Mouse (Mus musculus) stomach, embryonic 15.5 days (tissue): ENCODE measurements around the gene Dchs2. TPM values are rescaled to one million over a fixed set of nuclear protein-coding genes. Genes with fewer than 3 reads are reported as not detected.

Source experiments
- ATAC-seq: fragments of 200-750 bp; cut with Nextera tagmentation; 2 replicates; pipeline ENCODE4 v1.8.0; 2017; ENCODE audit warnings: low read depth, moderate number of reproducible peaks, moderate TSS enrichment; ENCODE audit not compliant: insufficient read depth, low FRiP score
- H3K27ac ChIP-seq: fragments of 300-500 bp; sonication (generic); 2 replicates; pipeline ENCODE4 v1.5.1; 2015; ENCODE audit warnings: mild to moderate bottlenecking, inconsistent platforms
- H3K27me3 ChIP-seq: fragments of 300-500 bp; sonication (generic); replicated peaks from 2 replicates; pipeline ENCODE4 v1.6.1; 2015; ENCODE audit warnings: inconsistent platforms
- H3K36me3 ChIP-seq: fragments of 300-500 bp; sonication (generic); 2 replicates; pipeline ENCODE4 v1.6.1; 2015; ENCODE audit warnings: inconsistent platforms
- H3K4me1 ChIP-seq: fragments of 300-500 bp; sonication (generic); 2 replicates; pipeline ENCODE4 v1.6.1; 2015; ENCODE audit warnings: inconsistent platforms
- H3K4me2 ChIP-seq: fragments of 300-500 bp; sonication (generic); 2 replicates; pipeline ENCODE4 v1.6.1; 2015; ENCODE audit warnings: mild to moderate bottlenecking, inconsistent platforms
- H3K4me3 ChIP-seq: fragments of 300-500 bp; sonication (generic); replicated peaks from 2 replicates; pipeline ENCODE4 v1.5.1; 2015; ENCODE audit warnings: inconsistent platforms
- H3K9ac ChIP-seq: fragments of 300-500 bp; sonication (generic); 2 replicates; pipeline ENCODE4 v1.6.1; 2015; ENCODE audit warnings: inconsistent platforms
- H3K9me3 ChIP-seq: fragments of 300-500 bp; sonication (generic); 2 replicates; pipeline ENCODE4 v1.6.1; 2016; ENCODE audit warnings: inconsistent platforms
- WGBS: fragments of 180-500 bp; shearing (Covaris S2); methylation state at CpG from one replicate; pipeline ENCODE4 v1.1.7; 2015; 5-methylcytosine and 5-hydroxymethylcytosine counted together
- polyA plus RNA-seq: library from polyadenylated mRNA; unstranded; fragments of >200 nt; fragmentation: Nextera tagmentation; extraction: Ambion mirVana; gene quantifications from 2 replicates; pipeline ENCODE4 v1.2.1, GENCODE M21; 2015

Gene Dchs2
- polyA plus RNA-seq, 1 experiment from 2014 or later: 0.48 TPM

GRCm38 (mm10) chr3:83368500-83369068 lies 240.8 kb downstream of the Dchs2 start:
- no peak for ATAC-seq
- Histone ChIP-seq H3K27ac (no peak overlapping the region), H3K4me2 (no peak overlapping the region), H3K4me3 (no peak overlapping the region), H3K9me3 (no peaks in the 10 kb centered on the region), H3K27me3 (no peaks in the 10 kb centered on the region), H3K36me3 (no peaks in the 10 kb centered on the region), H3K4me1 (no peaks in the 10 kb centered on the region), H3K9ac (no peak overlapping the region)
- WGBS: 82% methylated on average over 9 of the region's 9 CpGs

- ATAC-seq: no peak
- Histone ChIP-seq H3K4me2 (no peak overlapping the region), H3K9me3 (no peaks in the 10 kb centered on the region), H3K4me1 (no peaks in the 10 kb centered on the region), H3K27me3 (no peaks in the 10 kb centered on the region), H3K9ac (no peak overlapping the region), H3K36me3 (no peaks in the 10 kb centered on the region), H3K27ac (no peak overlapping the region), H3K4me3 (no peak overlapping the region)
- WGBS: 91% methylated on average over 2 of the region's 2 CpGs
Measured at GRCm38 (mm10) chr3:83369871-83370270, 242.1 kb downstream of the Dchs2 start.

- Histone ChIP-seq H3K9me3 (no peaks in the 10 kb centered on the region), H3K36me3 (no peaks in the 10 kb centered on the region), H3K4me1 (no peaks in the 10 kb centered on the region), H3K27ac (no peak overlapping the region), H3K4me2 (no peak overlapping the region), H3K27me3 (no peaks in the 10 kb centered on the region), H3K4me3 (no peak overlapping the region), H3K9ac (no peak overlapping the region)
- no peak for ATAC-seq
- WGBS: 50% methylated on average over 6 of the region's 6 CpGs
Measured at GRCm38 (mm10) chr3:83374333-83374732, 246.6 kb downstream of the Dchs2 start.

GRCm38 (mm10) chr3:83376834-83377233 lies 249.1 kb downstream of the Dchs2 start:
- no peaks in the 10 kb centered on the region for H3K4me1 ChIP-seq
- no peaks in the 10 kb centered on the region for H3K27me3 ChIP-seq
- no peaks in the 10 kb centered on the region for H3K36me3 ChIP-seq
- no peak overlapping the region for H3K27ac ChIP-seq
- no peak overlapping the region for H3K9ac ChIP-seq
- no peak for ATAC-seq
- no peaks in the 10 kb centered on the region for H3K9me3 ChIP-seq
- no peak overlapping the region for H3K4me3 ChIP-seq
- 90% methylated on average over 6 of the region's 6 CpGs for WGBS
- no peak overlapping the region for H3K4me2 ChIP-seq

Other genes starting within 250 kb of the Dchs2 start
- gene Lrat, start 224.0 kb upstream of the Dchs2 start, polyA plus RNA-seq: 2.8 and 2.9 TPM in 2 replicates
- gene Fgg, start 120.2 kb upstream of the Dchs2 start, polyA plus RNA-seq: 12.7 and 40.6 TPM in 2 replicates
- gene Fga, start 101.9 kb upstream of the Dchs2 start, polyA plus RNA-seq: 15.0 and 40.6 TPM in 2 replicates
- gene Fgb, start 78.1 kb upstream of the Dchs2 start, polyA plus RNA-seq: 8.3 and 25.9 TPM in 2 replicates
- gene Plrg1, start 72.4 kb upstream of the Dchs2 start, polyA plus RNA-seq: 84.2 and 85.6 TPM in 2 replicates